Mouse (Mus musculus): Measurements from ENCODE around the gene Anxa3. TPM values are rescaled to one million over a fixed set of nuclear protein-coding genes. Genes with fewer than 3 reads are reported as not detected.

The Anxa3 gene
- 51.1 and 65.4 TPM in 2 replicates for polyA plus RNA-seq (2012; rRNA removed)

DNA sequence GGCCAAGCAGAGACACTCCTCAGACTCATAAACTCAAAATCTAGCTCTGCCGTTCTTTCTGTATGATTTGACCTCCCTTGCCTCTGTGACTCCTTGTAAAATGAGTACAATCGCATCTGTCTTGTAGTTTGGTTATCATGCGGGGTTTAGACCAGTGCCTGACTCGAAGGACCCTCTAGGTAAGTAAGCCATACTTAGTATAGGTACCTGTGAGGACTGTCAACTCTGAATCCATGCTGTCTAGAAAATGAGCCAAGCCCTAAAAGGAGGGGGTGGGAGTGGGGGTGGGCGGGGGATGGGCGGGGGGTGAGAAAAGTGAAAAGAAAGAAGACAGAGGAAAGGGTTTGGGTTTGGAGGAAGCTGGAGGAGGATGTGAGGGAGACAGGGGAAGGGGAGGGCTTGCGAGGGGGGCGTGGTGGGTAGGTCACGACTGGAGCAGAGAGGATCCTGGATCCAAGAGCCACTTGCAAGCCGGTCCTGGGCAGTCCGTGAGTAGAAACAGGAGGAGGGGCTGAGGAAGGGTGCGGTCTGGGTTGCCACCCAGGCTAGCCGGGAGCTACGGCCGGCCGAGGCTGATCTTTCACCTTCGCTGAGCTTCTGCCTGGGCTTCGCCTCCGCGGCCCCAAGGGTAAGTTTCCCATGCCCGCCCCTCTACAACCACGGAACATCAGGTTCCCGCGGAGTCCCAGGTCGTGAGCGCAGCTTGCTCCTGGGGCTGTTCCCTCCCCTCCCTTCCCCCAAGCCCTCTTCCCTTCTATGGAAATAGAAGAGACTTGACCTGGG is at the start of gene Anxa3:
Gene Anxa3 (plus strand): TSS at position 404 of the 783 bp plus-strand sequence.
- H3K27me3 ChIP-seq (ENCODE audit: control insufficient read depth, insufficient read depth, low read length): no peaks in the 10 kb centered on the region
- no peak within 1 kb of the TSS for H3K27ac ChIP-seq (ENCODE audit: control insufficient read depth, insufficient read depth, low read depth, low read length)
- peaks cover 4% of the 10 kb centered on the region for H3K4me1 ChIP-seq (ENCODE audit: control insufficient read depth, insufficient read depth, low read length)
- H3K36me3 ChIP-seq (ENCODE audit: control insufficient read depth, insufficient read depth, low read length): no peaks in the 10 kb centered on the region
- TF ChIP-seq CTCF (IDR thresholded peaks at IDR 0.05; ENCODE audit: control insufficient read depth, insufficient read depth, insufficient replicate concordance, low read depth, low read length) (no peak), POLR2A (IDR thresholded peaks at IDR 0.05; ENCODE audit: control insufficient read depth, low read depth, low read length) (peak; percentile 29; the same call in 1 of the 2 replicates)
- peak within 1 kb of the TSS; percentile 72 for H3K4me3 ChIP-seq (ENCODE audit: control insufficient read depth, low read depth, low read length)

DNA sequence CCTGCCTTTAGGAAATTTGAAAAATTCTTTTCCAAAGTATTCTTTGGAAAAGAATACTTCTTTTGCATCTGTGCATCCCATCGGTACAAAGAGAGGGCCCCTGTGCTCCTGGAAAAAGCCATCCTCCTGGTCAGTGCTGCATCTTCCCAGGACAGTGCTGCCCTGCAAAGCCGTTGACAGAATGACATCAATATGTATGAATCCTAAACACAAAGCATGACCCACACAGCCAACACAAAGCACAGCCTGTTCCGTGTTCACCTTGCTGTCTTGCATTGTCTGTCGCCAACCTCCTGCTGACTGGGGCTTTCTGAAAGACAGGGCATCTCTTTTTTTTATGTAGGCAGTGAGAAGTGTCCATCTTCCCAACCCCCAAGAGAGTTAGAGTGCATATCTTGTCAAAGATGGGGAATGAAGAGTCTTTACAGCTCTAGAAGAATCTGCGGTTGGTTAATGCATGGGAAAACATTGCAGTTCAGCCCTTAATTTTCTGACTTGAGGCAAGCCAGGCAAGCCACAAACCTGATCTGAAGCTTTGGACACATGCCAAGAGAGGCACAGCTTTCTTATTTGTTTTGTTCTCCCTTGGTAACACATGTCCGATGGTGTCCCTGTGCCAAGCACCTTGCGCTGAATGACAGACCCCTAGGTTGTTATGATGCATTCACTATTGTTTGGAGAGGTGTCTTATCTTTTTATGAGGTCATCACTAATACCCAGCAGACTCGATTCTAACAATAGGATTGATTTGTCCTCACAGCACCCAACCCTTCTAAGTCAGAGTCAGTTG is 45.7 kb upstream of the Anxa3 start:
- H3K4me3 ChIP-seq (ENCODE audit: control insufficient read depth, low read depth, low read length): no peak overlapping the region
- H3K27ac ChIP-seq (ENCODE audit: control insufficient read depth, insufficient read depth, low read depth, low read length): no peak overlapping the region
- H3K27me3 ChIP-seq (ENCODE audit: control insufficient read depth, insufficient read depth, low read length): no peaks in the 10 kb centered on the region
- TF ChIP-seq CTCF (IDR thresholded peaks at IDR 0.05; ENCODE audit: control insufficient read depth, insufficient read depth, insufficient replicate concordance, low read depth, low read length) (no peak), POLR2A (IDR thresholded peaks at IDR 0.05; ENCODE audit: control insufficient read depth, low read depth, low read length) (no peak)
- no peaks in the 10 kb centered on the region for H3K4me1 ChIP-seq (ENCODE audit: control insufficient read depth, insufficient read depth, low read length)
- no peaks in the 10 kb centered on the region for H3K36me3 ChIP-seq (ENCODE audit: control insufficient read depth, insufficient read depth, low read length)

DNA sequence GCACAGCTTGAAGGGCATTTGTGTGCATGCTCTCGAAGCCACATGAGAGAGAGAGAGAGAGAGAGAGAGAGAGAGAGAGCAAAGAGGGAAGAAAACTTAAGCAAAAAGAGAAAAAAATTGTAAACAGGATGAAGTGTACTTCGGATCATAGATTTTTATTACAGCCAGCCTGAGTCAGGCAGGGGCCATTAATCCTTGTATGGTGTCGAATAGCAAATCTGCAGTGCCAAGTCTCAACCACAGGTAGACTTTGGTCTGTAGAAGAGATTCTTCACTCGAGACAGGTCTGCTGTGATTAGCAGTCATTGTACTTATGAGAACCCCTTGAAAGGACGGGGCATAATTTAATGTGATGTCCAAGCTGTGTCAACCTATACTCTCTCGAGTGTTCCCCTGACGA is 35.5 kb upstream of the Anxa3 start:
- TF ChIP-seq CTCF (IDR thresholded peaks at IDR 0.05; ENCODE audit: control insufficient read depth, insufficient read depth, insufficient replicate concordance, low read depth, low read length) (no peak), POLR2A (IDR thresholded peaks at IDR 0.05; ENCODE audit: control insufficient read depth, low read depth, low read length) (no peak)
- H3K27ac ChIP-seq (ENCODE audit: control insufficient read depth, insufficient read depth, low read depth, low read length): no peak overlapping the region
- H3K36me3 ChIP-seq (ENCODE audit: control insufficient read depth, insufficient read depth, low read length): no peaks in the 10 kb centered on the region
- no peaks in the 10 kb centered on the region for H3K27me3 ChIP-seq (ENCODE audit: control insufficient read depth, insufficient read depth, low read length)
- no peak overlapping the region for H3K4me3 ChIP-seq (ENCODE audit: control insufficient read depth, low read depth, low read length)
- no peaks in the 10 kb centered on the region for H3K4me1 ChIP-seq (ENCODE audit: control insufficient read depth, insufficient read depth, low read length)

DNA sequence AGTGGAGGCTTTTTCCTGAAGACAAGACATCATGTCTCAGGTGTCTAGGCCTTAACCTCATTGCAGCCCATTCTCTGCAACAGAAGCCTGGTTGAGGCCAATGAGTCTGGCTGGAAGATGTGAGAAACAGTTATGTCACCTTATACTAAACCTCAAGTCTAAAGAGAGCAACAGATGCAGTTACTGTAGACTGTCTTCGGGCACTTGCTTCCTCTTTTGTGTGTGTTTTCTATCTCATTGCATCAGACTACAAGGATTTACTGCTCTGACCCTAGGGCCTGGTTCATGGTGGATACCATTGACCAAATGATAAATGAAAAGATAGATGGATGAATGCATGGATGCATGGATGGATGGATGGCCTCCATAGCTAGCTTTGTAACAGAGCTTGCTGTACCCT is 31.1 kb upstream of the Anxa3 start:
- no peak overlapping the region for H3K27ac ChIP-seq (ENCODE audit: control insufficient read depth, insufficient read depth, low read depth, low read length)
- TF ChIP-seq POLR2A (IDR thresholded peaks at IDR 0.05; ENCODE audit: control insufficient read depth, low read depth, low read length) (no peak), CTCF (IDR thresholded peaks at IDR 0.05; ENCODE audit: control insufficient read depth, insufficient read depth, insufficient replicate concordance, low read depth, low read length) (no peak)
- H3K36me3 ChIP-seq (ENCODE audit: control insufficient read depth, insufficient read depth, low read length): no peaks in the 10 kb centered on the region
- no peaks in the 10 kb centered on the region for H3K4me1 ChIP-seq (ENCODE audit: control insufficient read depth, insufficient read depth, low read length)
- no peaks in the 10 kb centered on the region for H3K27me3 ChIP-seq (ENCODE audit: control insufficient read depth, insufficient read depth, low read length)
- no peak overlapping the region for H3K4me3 ChIP-seq (ENCODE audit: control insufficient read depth, low read depth, low read length)

GRCm38 (mm10) chr5:96768846-96769471 is 24.2 kb upstream of the Anxa3 start:
- no peaks in the 10 kb centered on the region for H3K36me3 ChIP-seq (ENCODE audit: control insufficient read depth, insufficient read depth, low read length)
- no peaks in the 10 kb centered on the region for H3K27me3 ChIP-seq (ENCODE audit: control insufficient read depth, insufficient read depth, low read length)
- H3K4me3 ChIP-seq (ENCODE audit: control insufficient read depth, low read depth, low read length): no peak overlapping the region
- TF ChIP-seq POLR2A (IDR thresholded peaks at IDR 0.05; ENCODE audit: control insufficient read depth, low read depth, low read length): no peak
- peak; percentile 52; the same call in 1 of the 2 replicates for TF ChIP-seq CTCF (IDR thresholded peaks at IDR 0.05; ENCODE audit: control insufficient read depth, insufficient read depth, insufficient replicate concordance, low read depth, low read length)
- no peak overlapping the region for H3K27ac ChIP-seq (ENCODE audit: control insufficient read depth, insufficient read depth, low read depth, low read length)
- no peaks in the 10 kb centered on the region for H3K4me1 ChIP-seq (ENCODE audit: control insufficient read depth, insufficient read depth, low read length)

- no peak for TF ChIP-seq CTCF (IDR thresholded peaks at IDR 0.05; ENCODE audit: control insufficient read depth, insufficient read depth, insufficient replicate concordance, low read depth, low read length)
- no peak for TF ChIP-seq POLR2A (IDR thresholded peaks at IDR 0.05; ENCODE audit: control insufficient read depth, low read depth, low read length)
- no peaks in the 10 kb centered on the region; the same call in 1 of the 2 replicates for H3K4me1 ChIP-seq (ENCODE audit: control insufficient read depth, insufficient read depth, low read length)
- no peak overlapping the region for H3K27ac ChIP-seq (ENCODE audit: control insufficient read depth, insufficient read depth, low read depth, low read length)
- no peak overlapping the region for H3K4me3 ChIP-seq (ENCODE audit: control insufficient read depth, low read depth, low read length)
- H3K36me3 ChIP-seq (ENCODE audit: control insufficient read depth, insufficient read depth, low read length): no peaks in the 10 kb centered on the region
- H3K27me3 ChIP-seq (ENCODE audit: control insufficient read depth, insufficient read depth, low read length): no peaks in the 10 kb centered on the region
These were observed 9.4 kb upstream of the Anxa3 start for GRCm38 (mm10) chr5:96783506-96784288.
